Mouse (Mus musculus) lung, embryonic 16.5 days (tissue): ENCODE data around the gene Gm21094. TPM values are rescaled to one million over a fixed set of nuclear protein-coding genes. Genes with fewer than 3 reads are reported as not detected.
"Not testable (repeated sequence)": the region's sequence is repeated elsewhere in the genome, so short reads cannot be mapped to it uniquely, and the experiment has no call there.

Experiments used
- ATAC-seq: fragments of 200-750 bp; cut with Nextera tagmentation; 2 replicates; pipeline ENCODE4 v1.8.0; 2017; ENCODE audit warnings: low read depth, mild to moderate bottlenecking, moderate library complexity
- H3K27ac ChIP-seq: fragments of 300-500 bp; sonication (generic); 2 replicates; pipeline ENCODE4 v1.5.1; 2014; ENCODE audit warnings: mild to moderate bottlenecking, control low read depth, low read length
- H3K27me3 ChIP-seq: fragments of 300-500 bp; sonication (generic); 2 replicates; pipeline ENCODE4 v1.6.1; 2014; ENCODE audit warnings: low read depth, low read length, mixed read lengths; ENCODE audit not compliant: control insufficient read depth, insufficient read depth
- H3K36me3 ChIP-seq: fragments of 300-500 bp; sonication (generic); 2 replicates; pipeline ENCODE4 v1.6.1; 2014; ENCODE audit warnings: low read length; ENCODE audit not compliant: control insufficient read depth, insufficient read depth
- H3K4me1 ChIP-seq: fragments of 300-500 bp; sonication (generic); replicated peaks from 2 replicates; pipeline ENCODE4 v1.6.1; 2014; ENCODE audit warnings: low read length, mixed read lengths; ENCODE audit not compliant: control insufficient read depth, insufficient read depth
- H3K4me2 ChIP-seq: fragments of 300-500 bp; sonication (generic); 2 replicates; pipeline ENCODE4 v1.6.1; 2014; ENCODE audit warnings: low read depth, low read length, control low read depth
- H3K4me3 ChIP-seq: fragments of 300-500 bp; sonication (generic); 2 replicates; pipeline ENCODE4 v1.5.1; 2014; ENCODE audit warnings: mild to moderate bottlenecking, low read length, control low read depth
- H3K9ac ChIP-seq: fragments of 300-500 bp; sonication (generic); 2 replicates; pipeline ENCODE4 v1.6.1; 2014; ENCODE audit warnings: low read length, control low read depth
- H3K9me3 ChIP-seq: fragments of 300-500 bp; sonication (generic); 2 replicates; pipeline ENCODE4 v1.6.1; 2016; ENCODE audit warnings: low read length; ENCODE audit not compliant: control insufficient read depth
- WGBS: fragments of 180-500 bp; shearing (Covaris S2); extraction: QIAGEN DNeasy Blood & Tissue Kit; methylation state at CpG from one replicate; pipeline ENCODE4 v1.1.7; 2014; 5-methylcytosine and 5-hydroxymethylcytosine counted together
- polyA plus RNA-seq: library from polyadenylated mRNA; unstranded; fragments of >200 nt; fragmentation: Nextera tagmentation; extraction: Ambion mirVana; gene quantifications from 2 replicates; pipeline ENCODE4 v1.2.1, GENCODE M21; 2015

The Gm21094 gene
- not detected in 2 replicates for polyA plus RNA-seq

- not testable (repeated sequence) for ATAC-seq, H3K27ac ChIP-seq, H3K9ac ChIP-seq, H3K9me3 ChIP-seq, H3K4me3 ChIP-seq, H3K27me3 ChIP-seq, H3K4me1 ChIP-seq, H3K36me3 ChIP-seq, H3K4me2 ChIP-seq
- no CpG with 5 or more reads among the region's 8 CpGs for WGBS
Measured at GRCm38 (mm10) chrY:32620343-32620742, at the start of gene Gm21094. Gene Gm21094, minus strand, starts transcription at chrY:32620443.
